Mouse (Mus musculus) cerebellum, adult 18-20 months (tissue): Measurements from ENCODE around the gene Olfr299.

Experiments used
- DNase-seq, 2 experiments: peaks; one replicate each; pipeline ENCODE4 v3.0.0; 2021

Olfr299 gene

GRCm38 (mm10) chr7:86459621-86460020, at the start of gene Olfr299:
TSS of gene Olfr299 (plus strand) at chr7:86459921.
- no peak for DNase-seq

DNA sequence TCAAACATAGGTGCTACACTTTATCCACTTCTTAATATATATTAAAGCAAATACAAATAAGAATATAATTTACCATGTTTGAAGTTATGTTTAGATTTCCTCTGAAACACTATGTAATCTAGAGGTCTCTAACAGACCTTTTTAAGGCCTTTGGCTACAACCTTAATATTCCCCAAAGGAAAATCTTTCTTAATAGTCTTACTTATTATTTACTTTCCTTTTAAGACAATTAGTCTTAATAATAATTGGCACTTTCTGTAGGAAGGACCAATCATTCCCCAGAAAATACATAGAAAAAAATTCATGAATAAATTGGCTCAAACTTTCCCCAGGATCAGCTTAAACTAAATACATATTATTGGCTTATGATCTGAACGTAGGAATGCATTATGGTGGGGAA, 32.7 kb downstream of the Olfr299 start, which contains the start of gene Olfr298:
Gene Olfr298 (minus strand): TSS at position 101 of the 400 bp plus-strand sequence.
- DNase-seq: no peak
